Mouse (Mus musculus) cerebellum, adult 2 months (tissue): ENCODE data around the gene Gpkow. TPM values are rescaled to one million over a fixed set of nuclear protein-coding genes. Genes with fewer than 3 reads are reported as not detected.
"Not testable (repeated sequence)": the region's sequence is repeated elsewhere in the genome, so short reads cannot be mapped to it uniquely, and the experiment has no call there.

Experiments
- DNase-seq, 2 experiments: peaks; one replicate each; pipeline ENCODE4 v3.0.0; 2021
- H3K27ac ChIP-seq: fragments of 200-500 bp; 2 replicates; pipeline ENCODE4 v1.5.1; 2012; ENCODE audit warnings: low read length, control low read depth, inconsistent platforms; ENCODE audit not compliant: insufficient read depth
- H3K27me3 ChIP-seq: fragments of 200-500 bp; 2 replicates; pipeline ENCODE4 v1.6.1; 2012; ENCODE audit warnings: inconsistent platforms, mild to moderate bottlenecking, low read length, moderate library complexity; ENCODE audit not compliant: control insufficient read depth, insufficient read depth
- H3K4me1 ChIP-seq: fragments of 200-500 bp; 2 replicates; pipeline ENCODE4 v1.6.1; 2011; ENCODE audit warnings: low read length; ENCODE audit not compliant: control insufficient read depth, insufficient read depth
- H3K4me3 ChIP-seq: fragments of 200-500 bp; replicated peaks from 2 replicates; pipeline ENCODE3; 2011; ENCODE audit warnings: mild to moderate bottlenecking, low read depth, low read length, control low read depth; ENCODE audit not compliant: insufficient read depth
- CTCF ChIP-seq: fragments of 200-500 bp; IDR thresholded peaks from 2 replicates; pipeline ENCODE4 v1.5.1; 2011; ENCODE audit warnings: low read depth, mild to moderate bottlenecking, control low read depth, low read length, moderate library complexity, borderline replicate concordance; ENCODE audit not compliant: insufficient read depth
- POLR2A ChIP-seq: fragments of 200-500 bp; IDR thresholded peaks from 2 replicates; pipeline ENCODE4 v1.6.1; 2011; ENCODE audit warnings: low read length, control low read depth, borderline replicate concordance; ENCODE audit not compliant: insufficient read depth
- WGBS: fragments of 180-500 bp; shearing (Covaris S2); methylation state at CpG from one replicate; pipeline ENCODE4 v1.1.7; 2018; 5-methylcytosine and 5-hydroxymethylcytosine counted together
- polyA plus RNA-seq: library from polyadenylated mRNA; depleted of rRNA; stranded (reverse); fragments of >200 nt; gene quantifications from 2 replicates; pipeline ENCODE4 v1.2.3, GENCODE M21; 2012; rRNA removed

The Gpkow gene
- polyA plus RNA-seq, 1 experiment = 30.5 TPM

DNA sequence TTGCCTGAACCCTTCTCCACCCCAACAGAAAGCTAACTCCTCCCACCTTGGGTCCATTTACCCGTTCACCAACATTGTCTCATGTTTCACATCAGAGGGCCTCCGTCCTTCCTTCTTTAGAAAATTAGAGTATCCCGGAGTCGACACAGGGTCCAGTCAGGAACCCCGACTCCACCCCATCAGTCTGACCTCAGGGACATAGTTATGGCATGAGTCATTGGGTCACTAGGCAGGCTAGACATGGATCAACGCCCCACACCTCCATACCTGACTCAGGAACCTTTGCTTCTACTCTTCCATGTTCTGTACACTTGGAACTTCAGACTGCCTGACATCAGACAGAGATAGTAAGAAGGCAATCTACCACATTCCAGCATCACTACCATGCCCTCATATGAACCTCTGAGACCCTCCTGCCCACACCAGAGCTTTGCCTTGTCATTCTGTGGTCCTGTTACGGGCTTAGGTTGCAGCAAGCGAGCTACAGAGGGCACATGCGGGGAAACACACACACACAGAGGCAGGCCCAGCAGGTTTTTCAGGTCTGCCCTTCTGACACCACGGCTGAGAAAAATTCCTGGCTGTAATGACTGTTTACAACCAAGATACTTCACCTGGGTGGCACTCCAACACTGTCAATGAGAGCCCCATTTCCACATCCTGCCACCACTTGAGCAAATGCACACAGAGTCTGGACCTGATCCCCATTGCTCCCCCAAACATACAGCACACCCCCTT, 43.3 kb downstream of the Gpkow start:
- TF ChIP-seq POLR2A (no peak), CTCF (no peak)
- Histone ChIP-seq H3K4me3 (peak overlapping the region; percentile 88), H3K27ac (peak overlapping the region; percentile 96), H3K4me1 (peaks cover 7% of the 10 kb centered on the region), H3K27me3 (no peaks in the 10 kb centered on the region)
- 22% methylated on average over 10 of the region's 10 CpGs for WGBS
- no peak for DNase-seq

DNA sequence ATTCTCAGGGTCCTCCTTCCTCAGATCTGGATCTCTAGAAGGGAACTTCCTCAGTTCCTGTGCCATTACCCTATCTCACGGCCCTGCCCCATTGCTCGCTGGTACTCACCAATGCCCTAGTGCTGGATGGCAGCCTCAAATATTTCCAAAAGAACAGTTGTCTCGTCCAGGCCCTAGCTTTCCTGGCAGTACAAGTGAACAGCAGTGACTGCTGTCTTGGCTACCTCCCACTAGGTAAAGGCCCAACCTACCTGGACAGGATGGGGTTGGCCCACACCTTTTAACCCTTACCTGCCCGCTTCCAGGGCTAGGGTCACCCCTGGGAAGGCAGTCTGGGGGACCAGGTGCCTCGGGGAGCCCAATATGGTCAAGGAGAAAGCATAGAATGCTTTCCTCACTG, 44.2 kb downstream of the Gpkow start:
- H3K27ac ChIP-seq = peak overlapping the region; percentile 96
- no peaks in the 10 kb centered on the region for H3K27me3 ChIP-seq
- 18% methylated on average over 5 of the region's 5 CpGs for WGBS
- H3K4me3 ChIP-seq = peak overlapping the region; percentile 88
- TF ChIP-seq POLR2A = peak; percentile 54; the same call in 1 of the 2 replicates
- TF ChIP-seq CTCF = no peak
- peak; percentile 66 to 75 for DNase-seq
- peaks cover 7% of the 10 kb centered on the region for H3K4me1 ChIP-seq

DNA sequence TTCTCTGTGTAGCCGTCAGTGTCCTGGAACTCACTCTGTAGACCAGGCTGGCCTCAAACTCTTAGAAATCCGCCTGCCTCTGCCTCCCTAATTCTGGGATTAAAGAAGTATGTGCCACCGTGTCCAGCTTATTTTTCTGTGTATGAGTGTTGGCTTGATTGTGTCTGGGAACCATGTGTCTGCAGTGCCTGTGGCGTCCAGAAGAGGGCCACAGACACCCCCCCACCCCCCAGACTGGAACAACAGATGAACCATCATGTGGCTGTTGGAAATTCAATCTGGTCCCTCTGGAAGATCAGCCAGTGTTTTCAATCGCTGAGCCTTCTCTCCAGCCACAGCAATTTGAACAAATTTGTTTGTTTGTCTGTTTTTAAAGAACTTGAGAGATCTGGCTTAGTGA, 46.5 kb downstream of the Gpkow start:
- WGBS = 33% methylated on average over 5 of the region's 5 CpGs
- no peak for DNase-seq
- H3K27me3 ChIP-seq = no peaks in the 10 kb centered on the region
- TF ChIP-seq POLR2A = no peak
- TF ChIP-seq CTCF = peak; percentile 54; the same call in 1 of the 2 replicates
- H3K4me3 ChIP-seq = no peak overlapping the region
- H3K4me1 ChIP-seq = no peaks in the 10 kb centered on the region
- H3K27ac ChIP-seq = no peak overlapping the region

DNA sequence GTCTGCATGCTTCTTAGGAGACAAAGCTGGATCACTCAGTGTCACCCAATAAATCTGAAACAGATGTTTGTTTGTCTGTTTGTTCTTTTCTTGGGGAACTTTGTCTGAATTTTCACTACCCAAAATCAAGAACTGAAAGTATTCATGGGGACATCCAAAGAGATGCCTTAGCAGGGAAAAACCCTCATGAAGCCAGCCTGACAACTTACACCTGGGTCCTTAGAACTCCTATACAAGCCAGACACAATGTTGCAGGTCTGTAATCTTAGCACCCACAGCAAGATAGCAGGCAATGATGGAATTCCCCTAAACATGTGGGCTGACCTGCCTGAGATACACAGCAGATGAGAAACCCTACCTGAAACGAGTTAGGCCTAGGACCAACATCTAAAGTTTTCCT, 48.0 kb downstream of the Gpkow start:
- no peaks in the 10 kb centered on the region for H3K4me1 ChIP-seq
- DNase-seq = no peak
- H3K27me3 ChIP-seq = no peaks in the 10 kb centered on the region
- H3K4me3 ChIP-seq = no peak overlapping the region
- 65% methylated on average over 1 of the region's 1 CpGs for WGBS
- no peak for TF ChIP-seq POLR2A
- no peak for TF ChIP-seq CTCF
- no peak overlapping the region for H3K27ac ChIP-seq

DNA sequence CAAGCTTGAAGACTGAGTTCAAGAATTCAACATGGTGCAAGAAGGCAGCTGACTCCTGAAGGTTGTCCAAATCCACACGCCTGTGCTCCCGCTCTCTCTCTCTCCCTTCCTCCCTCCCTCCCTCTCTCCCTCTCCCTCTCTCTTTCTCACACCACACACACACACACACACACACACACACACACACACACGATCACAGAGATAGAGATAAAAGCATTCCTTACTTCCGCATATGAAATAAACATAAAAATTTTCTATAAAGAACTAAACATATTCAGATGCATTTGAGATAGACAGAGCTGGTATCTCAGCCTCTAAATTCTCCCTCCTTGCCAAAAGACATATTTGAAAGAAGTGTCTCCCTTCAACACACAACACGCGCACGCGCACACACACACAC, 48.5 kb downstream of the Gpkow start:
- TF ChIP-seq CTCF = no peak
- no peak for TF ChIP-seq POLR2A
- Histone ChIP-seq H3K4me1 (no peaks in the 10 kb centered on the region), H3K4me3 (no peak overlapping the region), H3K27me3 (no peaks in the 10 kb centered on the region), H3K27ac (no peak overlapping the region)
- 84% methylated on average over 8 of the region's 8 CpGs for WGBS
- no peak for DNase-seq

- WGBS = 7% methylated on average over 34 of the region's 56 CpGs
- peak within 1 kb of the TSS; percentile 75 for H3K4me3 ChIP-seq
- no peaks in the 10 kb centered on the region for H3K27me3 ChIP-seq
- H3K27ac ChIP-seq = peak within 1 kb of the TSS; percentile 55; the same call in 1 of the 2 replicates
- DNase-seq = peak; percentile 83 to 85
- no peaks in the 10 kb centered on the region; the same call in 1 of the 2 replicates for H3K4me1 ChIP-seq
- TF ChIP-seq POLR2A (no peak), CTCF (no peak)
These were observed 53.6 kb downstream of the Gpkow start, which contains the start of gene Ccdc120 for GRCm38 (mm10) chrX:7750432-7751116. Gene Ccdc120, minus strand, starts transcription at chrX:7750905.

DNA sequence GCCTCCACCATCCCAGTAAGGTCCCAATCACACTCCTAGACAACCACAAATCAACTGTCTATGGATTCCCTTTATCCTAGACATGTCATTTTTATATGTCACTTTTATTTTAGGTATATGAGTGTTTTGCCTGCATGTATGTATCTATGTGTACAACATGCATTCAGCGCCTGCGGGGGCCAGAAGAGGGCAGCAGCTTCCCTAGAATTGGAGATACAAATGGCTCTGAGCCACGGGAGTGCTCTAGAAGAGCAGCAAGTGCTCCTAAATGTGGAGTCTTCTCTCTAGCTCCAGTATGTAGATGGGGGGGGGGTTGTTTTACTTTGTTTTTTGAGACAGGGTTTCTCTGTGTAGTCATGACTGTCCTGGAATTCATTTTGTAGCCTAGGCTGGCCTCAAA, 56.7 kb downstream of the Gpkow start:
- H3K27ac ChIP-seq, H3K4me1 ChIP-seq, H3K4me3 ChIP-seq, H3K27me3 ChIP-seq: not testable (repeated sequence)
- 0 out of 2 replicates have a peak, but pooled peaks have one; percentile 11 for TF ChIP-seq CTCF
- DNase-seq = peak in 1 of 2 experiments; percentile 38
- WGBS = 12% methylated on average over 3 of the region's 3 CpGs

Other genes starting within 250 kb of the Gpkow start
- 0.03 TPM in 1 of 2 replicates, not detected in the other for gene Foxp3, start 123.5 kb upstream of the Gpkow start, polyA plus RNA-seq
- 20.6 and 21.4 TPM in 2 replicates for gene Ppp1r3f, start 122.8 kb upstream of the Gpkow start, polyA plus RNA-seq
- gene Ccdc22, start 91.6 kb upstream of the Gpkow start, polyA plus RNA-seq = 31.7 and 33.4 TPM in 2 replicates
- gene Cacna1f, start 90.0 kb upstream of the Gpkow start, polyA plus RNA-seq = 0.08 and 0.13 TPM in 2 replicates
- 945 and 955 TPM in 2 replicates for gene Syp, start 58.7 kb upstream of the Gpkow start, polyA plus RNA-seq
- 1.7 and 2.1 TPM in 2 replicates for gene Prickle3, start 39.9 kb upstream of the Gpkow start, polyA plus RNA-seq
- gene Plp2, start 25.7 kb upstream of the Gpkow start, polyA plus RNA-seq = 5.2 and 6.5 TPM in 2 replicates
- gene Magix, start 15.9 kb upstream of the Gpkow start, polyA plus RNA-seq = 2.2 and 2.6 TPM in 2 replicates
- gene Wdr45, start 17.2 kb downstream of the Gpkow start, polyA plus RNA-seq = 81.8 and 82.7 TPM in 2 replicates
- 0.54 TPM in 1 of 2 replicates, not detected in the other for gene Gm45208, start 25.1 kb downstream of the Gpkow start, polyA plus RNA-seq
- 166 and 179 TPM in 2 replicates for gene Praf2, start 31.3 kb downstream of the Gpkow start, polyA plus RNA-seq
- gene Ccdc120, start 53.8 kb downstream of the Gpkow start, polyA plus RNA-seq = 68.3 and 82.6 TPM in 2 replicates
- gene Tfe3, start 65.4 kb downstream of the Gpkow start, polyA plus RNA-seq = 24.4 and 24.5 TPM in 2 replicates
- 110 TPM in 2 replicates for gene Gripap1, start 92.6 kb downstream of the Gpkow start, polyA plus RNA-seq
- 5.9 and 7.6 TPM in 2 replicates for gene Kcnd1, start 125.2 kb downstream of the Gpkow start, polyA plus RNA-seq
- 49.4 and 52.5 TPM in 2 replicates for gene Otud5, start 144.2 kb downstream of the Gpkow start, polyA plus RNA-seq
- 47.9 and 50.5 TPM in 2 replicates for gene Pim2, start 181.1 kb downstream of the Gpkow start, polyA plus RNA-seq
- 40.6 and 46.8 TPM in 2 replicates for gene Slc35a2, start 186.9 kb downstream of the Gpkow start, polyA plus RNA-seq
- 165 and 174 TPM in 2 replicates for gene Pqbp1, start 202.1 kb downstream of the Gpkow start, polyA plus RNA-seq
- gene Timm17b, start 202.2 kb downstream of the Gpkow start, polyA plus RNA-seq = 27.5 TPM in 2 replicates
- gene Gm10491, start 210.7 kb downstream of the Gpkow start, polyA plus RNA-seq = not detected in 2 replicates
- not detected in 2 replicates for gene Gm10490, start 212.4 kb downstream of the Gpkow start, polyA plus RNA-seq
- 395 and 461 TPM in 2 replicates for gene Pcsk1n, start 222.7 kb downstream of the Gpkow start, polyA plus RNA-seq
- not detected in 2 replicates for gene Eras, start 231.5 kb downstream of the Gpkow start, polyA plus RNA-seq